Mouse (Mus musculus): ENCODE measurements around the gene Gm49711.

The Gm49711 gene

DNA sequence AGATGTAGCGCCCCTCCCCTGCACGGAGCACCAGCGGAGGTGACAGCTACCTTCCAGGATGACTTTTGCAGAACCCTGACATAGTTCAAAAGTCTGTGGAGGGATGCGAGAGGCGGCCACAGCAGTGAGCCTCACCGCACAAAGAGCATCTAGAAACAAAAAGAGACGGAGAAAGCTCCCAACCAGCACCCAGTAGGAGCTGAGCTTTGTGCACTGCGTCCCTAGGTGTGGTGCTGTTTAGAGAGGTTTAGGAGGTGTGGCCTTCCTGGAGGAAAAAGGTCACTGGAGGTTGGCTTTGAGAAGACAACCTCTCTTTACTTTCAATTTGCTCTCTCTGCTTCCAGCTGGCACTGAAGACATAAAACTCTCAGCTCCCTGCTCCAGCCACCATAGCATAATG, 121.2 kb downstream of the Gm49711 start:
- WGBS, result 82% methylated on average over 8 of the region's 8 CpGs

DNA sequence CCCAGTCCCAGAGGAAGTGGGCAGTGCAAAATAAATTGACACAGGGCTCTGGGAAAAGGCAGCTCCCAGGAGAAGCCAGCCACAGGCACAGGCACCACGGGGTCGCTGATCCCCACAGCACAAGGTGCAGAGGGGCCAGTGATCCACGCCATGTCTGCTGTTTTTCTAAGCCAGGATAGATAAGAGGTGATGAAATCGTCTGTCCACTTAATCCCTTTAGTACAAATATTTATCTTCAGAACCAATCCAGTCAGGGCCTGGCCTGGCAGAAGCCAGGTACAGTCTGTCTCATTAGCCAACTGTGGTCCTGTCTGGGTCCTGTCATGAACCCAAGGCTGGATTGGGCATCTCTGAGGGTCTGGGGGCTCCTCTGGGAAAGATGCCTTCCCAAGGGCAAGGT, 125.4 kb downstream of the Gm49711 start:
- 83% methylated on average over 4 of the region's 4 CpGs for WGBS

DNA sequence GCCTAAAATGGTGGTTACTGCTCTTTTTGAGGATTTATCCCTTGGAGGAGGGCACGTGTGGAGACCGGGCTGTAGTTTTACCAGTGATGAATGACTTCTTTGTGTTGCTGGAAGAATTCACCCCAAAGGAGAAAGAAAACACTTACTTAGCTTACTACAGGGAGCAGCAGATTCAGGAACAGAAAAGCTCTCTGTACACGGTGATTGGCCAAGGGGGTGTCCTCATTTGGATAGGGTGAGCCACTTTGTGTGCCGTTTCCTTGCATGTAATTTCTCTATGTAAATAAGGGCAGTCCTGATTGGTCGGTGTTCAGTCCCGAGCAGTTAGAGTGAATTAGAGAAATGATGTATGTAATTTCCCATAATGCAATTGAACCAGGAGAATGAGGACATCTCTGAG, 137.0 kb downstream of the Gm49711 start:
- 75% methylated on average over 6 of the region's 6 CpGs for whole genome bisulfite sequencing

DNA sequence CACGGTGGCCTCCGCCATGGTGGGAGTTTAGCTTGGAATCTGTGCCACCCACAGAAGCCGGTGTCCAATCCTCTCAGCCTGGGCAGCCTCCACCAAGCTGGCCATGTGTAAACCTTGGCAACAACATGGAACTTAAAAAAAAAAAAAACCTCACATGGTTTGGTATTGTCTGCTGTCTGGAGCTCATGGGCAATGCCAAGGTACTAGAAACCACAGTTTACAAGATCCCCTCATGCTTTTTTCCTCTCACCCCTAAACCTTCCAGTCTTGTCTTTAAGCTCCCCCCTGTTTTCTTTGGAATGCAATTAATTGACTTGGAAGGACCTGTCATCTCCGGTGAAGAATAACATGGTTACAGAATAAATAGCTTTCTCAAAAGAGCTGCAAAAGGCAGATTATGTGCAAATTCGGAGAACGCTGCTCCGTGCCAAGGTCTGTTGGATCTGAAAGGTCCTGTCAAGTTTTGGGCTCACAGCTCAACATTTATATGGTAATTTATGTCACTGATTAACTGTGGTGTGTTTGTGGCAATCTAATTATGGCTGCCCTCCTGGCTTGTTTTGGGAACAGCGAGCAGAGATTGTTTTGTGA, 138.7 kb downstream of the Gm49711 start:
- 52% methylated on average over 8 of the region's 8 CpGs for WGBS

DNA sequence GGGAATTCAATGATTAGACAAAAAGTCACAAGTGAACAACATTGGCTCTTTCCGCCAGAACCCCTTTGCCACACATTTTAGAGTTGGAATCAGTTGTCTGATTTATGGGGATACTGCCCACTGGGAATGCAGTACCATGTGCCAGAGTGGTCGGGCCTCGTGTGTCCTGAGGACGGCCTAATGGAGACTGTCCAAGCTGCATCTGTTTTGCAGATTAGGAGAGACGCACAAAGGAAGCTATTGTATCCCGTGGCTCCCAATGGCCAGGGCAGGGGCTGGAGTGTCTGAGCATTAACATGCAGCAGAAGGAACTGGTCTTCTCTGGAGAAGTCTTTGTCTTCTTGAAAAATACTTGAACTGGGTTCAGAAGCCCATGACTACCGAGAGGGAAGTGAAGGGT, 142.5 kb downstream of the Gm49711 start:
- WGBS, result 67% methylated on average over 7 of the region's 7 CpGs

DNA sequence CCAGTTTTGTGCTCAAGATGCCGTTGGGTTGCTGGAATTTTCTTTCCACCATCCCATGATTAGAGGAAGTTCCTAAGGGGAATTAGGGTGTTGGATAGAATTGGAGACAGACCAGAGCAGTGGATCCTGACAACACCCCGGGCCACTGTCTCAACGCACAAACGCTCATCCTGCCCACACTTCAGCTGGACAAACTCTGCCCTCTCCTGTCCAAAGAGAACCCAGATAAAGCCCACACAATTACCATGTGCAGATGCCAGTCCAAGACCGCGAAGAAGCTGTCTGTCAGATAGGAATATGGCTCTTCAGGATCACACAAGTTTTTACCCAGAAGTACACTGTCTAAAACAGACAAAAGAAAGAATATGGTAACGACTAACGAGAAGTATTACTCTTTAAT, 145.5 kb downstream of the Gm49711 start:
- 67% methylated on average over 8 of the region's 8 CpGs for WGBS

DNA sequence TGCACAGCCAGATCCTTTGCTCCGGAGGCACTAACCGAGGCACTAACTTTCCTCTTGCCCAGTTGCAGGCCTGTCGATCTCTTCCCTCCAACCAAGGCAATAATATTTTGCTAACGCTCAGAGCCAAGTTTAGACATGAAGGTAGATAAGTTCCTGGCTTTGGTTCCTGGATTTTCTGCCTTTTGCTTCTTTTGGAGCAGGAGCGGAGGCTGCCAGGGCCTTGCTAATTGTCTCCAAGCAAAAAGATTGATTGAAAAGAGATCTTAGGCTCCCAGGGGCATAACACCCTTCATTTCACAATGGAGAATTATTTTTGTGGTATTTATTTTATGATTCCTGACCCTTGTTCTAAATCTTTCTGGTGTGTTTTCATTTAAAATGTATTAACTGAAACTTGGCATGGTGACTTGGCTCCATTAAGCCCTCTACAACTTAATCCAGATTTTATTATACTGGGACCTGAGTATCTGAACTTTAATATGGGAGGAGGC, 151.2 kb downstream of the Gm49711 start:
- WGBS, result 85% methylated on average over 5 of the region's 5 CpGs

DNA sequence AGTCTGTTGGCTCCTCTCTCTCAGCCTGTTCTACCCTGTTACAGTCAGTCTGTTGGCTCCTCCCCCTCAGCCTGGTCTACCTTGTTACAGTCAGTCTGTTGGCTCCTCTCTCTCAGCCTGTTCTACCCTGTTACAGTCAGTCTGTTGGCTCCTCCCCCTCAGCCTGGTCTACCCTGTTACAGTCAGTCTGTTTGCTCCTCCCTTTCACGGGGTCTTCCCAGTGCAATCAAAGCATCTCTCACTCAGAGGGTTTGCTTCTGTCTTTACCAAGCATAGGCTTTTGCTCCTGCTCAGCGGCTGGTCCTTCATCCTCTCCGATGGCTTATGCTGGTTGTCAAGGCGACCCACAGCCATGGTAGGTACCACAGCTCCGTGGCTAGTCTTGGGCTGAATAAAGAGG, 152.2 kb downstream of the Gm49711 start:
- 74% methylated on average over 5 of the region's 5 CpGs for WGBS

DNA sequence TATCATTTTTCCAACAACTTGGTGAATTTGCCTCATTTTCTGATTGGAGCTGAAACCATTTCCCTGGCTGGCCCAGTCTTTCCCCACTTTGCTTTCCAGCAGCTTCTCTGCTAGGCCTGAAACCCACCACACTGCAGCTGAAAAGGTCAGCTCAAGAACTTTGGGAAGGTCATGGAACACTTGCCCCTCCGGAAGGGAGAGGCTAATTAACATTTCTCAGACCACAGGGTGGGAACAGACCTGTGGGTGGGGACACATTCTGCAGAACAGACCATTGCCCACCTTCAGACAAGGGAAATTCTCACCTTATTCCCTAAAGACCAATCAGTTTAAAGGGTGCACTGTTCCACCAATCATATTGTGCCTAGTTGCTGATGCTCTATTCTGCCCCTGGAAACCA, 155.8 kb downstream of the Gm49711 start:
- 91% methylated on average over 1 of the region's 1 CpGs for WGBS

DNA sequence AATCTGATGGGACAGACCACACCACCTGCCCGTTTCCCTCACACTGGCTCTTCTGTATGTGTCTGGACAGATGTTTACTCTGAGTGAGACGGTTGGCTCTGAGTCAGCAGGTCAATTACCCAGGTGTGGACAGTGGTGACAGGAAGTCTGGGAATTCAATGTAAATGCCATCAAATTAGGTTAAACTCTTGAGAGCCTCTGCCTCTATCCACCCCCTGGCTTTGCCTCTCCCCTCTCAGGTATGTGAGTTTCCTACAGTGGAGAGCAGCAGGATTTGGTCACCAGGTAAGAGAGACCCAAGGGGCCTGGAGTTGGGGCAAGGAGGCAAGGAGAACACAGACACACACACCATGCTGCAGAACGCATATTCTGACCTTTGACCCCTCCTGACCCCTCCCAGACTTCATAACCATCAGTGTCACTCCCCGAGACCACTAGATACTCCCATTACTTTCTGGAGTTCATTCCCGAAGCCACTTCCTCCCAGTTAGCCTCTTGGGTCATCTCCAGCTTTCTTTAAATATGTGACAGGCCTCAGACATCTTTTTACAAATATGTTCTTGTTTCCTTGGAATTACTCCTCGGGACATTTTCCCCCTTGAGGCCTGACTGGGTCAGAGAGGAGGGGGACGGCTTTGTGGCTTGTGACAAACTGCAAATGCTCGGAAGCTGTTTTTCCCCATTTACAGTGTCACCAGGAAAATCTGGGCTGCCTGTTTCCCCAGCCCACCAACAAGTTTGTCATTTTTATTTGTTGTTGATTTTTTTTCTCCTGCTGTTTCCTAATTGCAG, 157.7 kb downstream of the Gm49711 start:
- 82% methylated on average over 8 of the region's 8 CpGs for WGBS

DNA sequence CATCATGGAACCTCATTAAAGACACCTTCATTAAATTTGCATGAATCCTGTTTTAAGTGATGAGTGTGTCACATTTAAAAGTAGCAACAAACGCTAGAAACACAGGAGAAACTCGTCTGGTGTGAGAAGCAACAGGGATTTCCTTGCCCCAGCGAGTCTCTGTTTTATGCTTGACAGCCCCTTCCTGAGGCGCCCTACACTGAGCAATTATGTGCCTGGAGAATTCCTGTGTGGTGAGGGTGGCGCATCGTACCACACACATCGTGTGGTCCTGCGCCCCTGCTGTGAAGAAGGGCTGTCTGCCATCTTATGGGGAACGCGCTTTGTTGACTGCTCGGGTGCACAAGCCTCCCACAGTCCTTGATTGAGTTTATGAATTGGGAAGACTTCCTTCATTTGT, 162.6 kb downstream of the Gm49711 start:
- 85% methylated on average over 11 of the region's 11 CpGs for WGBS

DNA sequence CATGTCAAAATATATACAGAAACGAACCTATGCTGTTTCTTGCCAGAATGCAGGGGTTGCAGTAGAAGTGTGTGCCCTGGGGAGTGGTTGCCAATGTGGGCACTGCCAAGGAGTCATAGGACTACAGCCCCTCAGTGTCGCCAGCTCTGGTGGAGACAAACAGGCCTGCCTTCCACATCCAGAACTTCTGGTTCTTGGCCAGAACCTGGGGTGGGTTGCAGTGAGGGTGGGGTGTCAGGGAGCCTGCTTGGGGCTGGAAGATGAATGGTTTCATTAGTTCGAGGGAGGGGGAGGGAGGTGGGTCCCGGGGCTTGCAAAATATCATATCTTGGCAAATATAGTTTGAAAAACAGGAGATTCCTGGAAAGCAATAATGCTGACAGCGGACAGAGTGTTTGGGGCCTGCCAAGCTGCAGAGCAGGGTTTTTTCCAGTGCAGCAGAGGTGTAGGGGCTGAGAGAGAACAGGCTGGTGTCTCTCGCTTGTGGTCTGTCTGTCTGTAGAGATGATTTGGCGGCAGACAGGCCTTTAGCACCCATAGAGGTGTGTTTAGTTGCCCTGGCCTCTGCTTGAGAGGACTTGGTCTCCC, 170.3 kb downstream of the Gm49711 start:
- WGBS, result 77% methylated on average over 7 of the region's 7 CpGs

DNA sequence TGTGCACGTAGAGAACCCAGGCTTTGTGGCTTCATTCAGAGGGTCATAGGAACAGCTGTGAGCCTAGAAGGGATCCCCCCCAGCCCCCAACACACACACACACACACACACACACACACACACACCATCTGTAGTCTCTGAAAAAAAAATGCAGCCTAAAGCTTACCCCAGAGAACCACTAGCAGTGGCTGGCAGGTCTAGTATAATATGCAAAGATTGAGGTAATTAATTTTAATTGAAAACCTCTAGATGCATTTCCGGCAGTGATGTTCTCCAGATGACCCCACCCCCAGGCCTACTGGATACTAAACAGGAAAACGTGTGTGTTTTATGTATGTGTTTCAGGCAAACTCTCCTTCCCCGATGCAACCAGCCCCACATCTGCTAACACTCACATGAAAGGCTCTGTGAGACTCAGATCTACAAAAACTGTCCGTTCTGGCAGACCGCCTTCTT, 172.4 kb downstream of the Gm49711 start:
- WGBS, result 80% methylated on average over 6 of the region's 6 CpGs

DNA sequence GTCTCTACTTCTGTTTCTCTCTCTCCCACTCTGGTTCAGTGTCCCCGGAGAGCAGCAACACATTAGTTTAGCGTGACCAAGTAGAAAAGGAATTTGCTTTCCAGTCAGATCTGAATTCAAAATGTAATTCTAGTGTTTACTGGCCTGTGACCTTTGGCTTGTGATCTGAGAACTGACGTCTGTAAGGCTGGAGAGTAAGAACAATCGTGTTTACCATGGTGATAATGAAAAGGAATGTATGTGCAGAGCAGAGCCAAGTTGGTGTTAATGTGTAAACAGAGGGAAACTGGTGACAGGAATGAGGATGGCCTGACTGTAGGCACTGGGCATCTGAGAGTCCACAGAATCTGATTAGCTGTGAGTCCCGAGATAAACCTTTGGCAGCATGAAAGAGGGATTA, 176.4 kb downstream of the Gm49711 start:
- WGBS, result 67% methylated on average over 5 of the region's 5 CpGs

DNA sequence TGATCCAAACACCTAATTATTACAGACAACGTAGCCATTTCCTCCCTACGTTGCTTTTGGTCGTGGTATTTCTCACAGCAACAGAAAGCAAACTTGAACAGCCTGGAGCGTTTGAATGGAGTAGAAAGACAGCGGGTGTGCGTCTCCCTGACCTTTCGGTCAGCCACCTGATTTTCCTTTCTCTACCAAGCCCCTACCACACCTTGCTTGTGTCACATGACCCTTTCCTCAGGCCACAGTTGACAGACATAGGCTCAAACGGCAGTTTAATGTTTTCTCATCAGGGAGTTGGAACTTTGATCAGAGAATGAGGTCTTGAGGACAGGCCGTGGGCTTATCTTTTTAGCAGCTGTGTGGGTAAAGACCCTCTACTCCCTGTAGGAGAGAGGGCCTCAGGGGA, 177.1 kb downstream of the Gm49711 start:
- 90% methylated on average over 9 of the region's 9 CpGs for WGBS

Data from cerebral cortex, adult 2 months (tissue).